ENCODE assay signal across 8 mouse cellular contexts in genomic region chr9:37147359-37147685, GRCm38 (mm10). TPM values are rescaled to one million over a fixed set of nuclear protein-coding genes. Genes with fewer than 3 reads are reported as not detected.
DNase-seq lines count a peak whose midpoint lies in the region; ATAC-seq and TF ChIP-seq lines count a peak whose summit lies in the region.

Gene Pknox2, minus strand, starts transcription at chr9:37147407.

- no peak for ATAC-seq in erythroblast, adult 5-6 weeks (replicated peaks; ENCODE audit: low FRiP score, poor library complexity, severe bottlenecking)
- peak; percentile 60 for ATAC-seq in limb, embryonic 11.5 days (ENCODE audit: insufficient number of reproducible peaks, low FRiP score, low TSS enrichment, low read depth)
- ATAC-seq in midbrain, embryonic 12.5 days (ENCODE audit: low FRiP score, low read depth) = peak; percentile 84
- ATAC-seq in stomach, postnatal 0 days (ENCODE audit: low FRiP score, low TSS enrichment) = peak; percentile 73; the same call in 1 of the 2 replicates

- 2% methylated on average over 12 of the region's 13 CpGs for WGBS in embryonic facial prominence, embryonic 10.5 days
- WGBS in limb, embryonic 11.5 days = 1% methylated on average over 7 of the region's 13 CpGs
- WGBS in midbrain, embryonic 12.5 days = under 1% methylated on average over 6 of the region's 13 CpGs
- WGBS in stomach, postnatal 0 days = 5% methylated on average over 9 of the region's 13 CpGs

- no peaks in the 10 kb centered on the region for H3K4me1 ChIP-seq in erythroblast, embryonic 14.5 days (ENCODE audit: control insufficient read depth)
- H3K4me1 ChIP-seq in embryonic facial prominence, embryonic 10.5 days = peaks cover 48% of the 10 kb centered on the region
- peaks cover 25% of the 10 kb centered on the region for H3K4me1 ChIP-seq in limb, embryonic 11.5 days (ENCODE audit: control insufficient read depth, insufficient read depth, low read length)
- peaks cover 32% of the 10 kb centered on the region for H3K4me1 ChIP-seq in midbrain, embryonic 12.5 days
- no peaks in the 10 kb centered on the region for H3K4me1 ChIP-seq in stomach, postnatal 0 days (replicated peaks; ENCODE audit: control insufficient read depth, insufficient read depth)

- no peaks in the 10 kb centered on the region for H3K36me3 ChIP-seq in erythroblast, embryonic 14.5 days (ENCODE audit: control insufficient read depth)
- no peaks in the 10 kb centered on the region for H3K36me3 ChIP-seq in embryonic facial prominence, embryonic 10.5 days (replicated peaks)
- no peaks in the 10 kb centered on the region for H3K36me3 ChIP-seq in limb, embryonic 11.5 days (ENCODE audit: control insufficient read depth, insufficient read depth, low read length)
- H3K36me3 ChIP-seq in midbrain, embryonic 12.5 days = no peaks in the 10 kb centered on the region
- H3K36me3 ChIP-seq in stomach, postnatal 0 days (ENCODE audit: control insufficient read depth, insufficient read depth, low read length) = no peaks in the 10 kb centered on the region

- H3K4me3 ChIP-seq in erythroblast, embryonic 14.5 days (replicated peaks) = peak within 1 kb of the TSS; percentile 40
- H3K4me3 ChIP-seq in embryonic facial prominence, embryonic 10.5 days = peak within 1 kb of the TSS; percentile 87
- H3K4me3 ChIP-seq in limb, embryonic 11.5 days (ENCODE audit: low read depth, low read length) = peak within 1 kb of the TSS; percentile 67
- peak within 1 kb of the TSS; percentile 89 for H3K4me3 ChIP-seq in midbrain, embryonic 12.5 days
- H3K4me3 ChIP-seq in stomach, postnatal 0 days (ENCODE audit: low read depth, low read length) = peak within 1 kb of the TSS; percentile 70

- H3K9ac ChIP-seq in limb, embryonic 11.5 days (ENCODE audit: low read length) = peak within 1 kb of the TSS; percentile 83
- H3K9ac ChIP-seq in midbrain, embryonic 12.5 days (replicated peaks) = peak within 1 kb of the TSS; percentile 99
- peak within 1 kb of the TSS; percentile 82 for H3K9ac ChIP-seq in stomach, postnatal 0 days (ENCODE audit: low read length)

- TF ChIP-seq EP300 in stomach, postnatal 0 days (optimal IDR thresholded peaks at IDR 0.05) = no peak

- no peak for DNase-seq in embryonic facial prominence, embryonic 10.5 days (ENCODE audit: low spot score)
- DNase-seq in heart, adult 18-20 months = peak; percentile 84 to 85
- peak; percentile 70 for DNase-seq in kidney, adult 11 months
- peak; percentile 88 for DNase-seq in limb, embryonic 11.5 days (ENCODE audit: low spot score)
- DNase-seq in stomach, postnatal 0 days (ENCODE audit: low spot score) = peak; percentile 81

- TF ChIP-seq CTCF in stomach, postnatal 0 days (IDR thresholded peaks at IDR 0.05; ENCODE audit: low read depth) = peak; percentile 79

- peak within 1 kb of the TSS; percentile 94 for H3K4me2 ChIP-seq in limb, embryonic 11.5 days (ENCODE audit: low read depth, severe bottlenecking)
- peak within 1 kb of the TSS; percentile 76 for H3K4me2 ChIP-seq in midbrain, embryonic 12.5 days (replicated peaks)
- H3K4me2 ChIP-seq in stomach, postnatal 0 days (replicated peaks; ENCODE audit: low read depth) = peak within 1 kb of the TSS; percentile 95

- peaks cover 64% of the 10 kb centered on the region for H3K27me3 ChIP-seq in erythroblast, embryonic 14.5 days (ENCODE audit: control insufficient read depth)
- 0 out of 2 replicates have a peak, but pooled peaks cover 8% of the 10 kb centered on the region for H3K27me3 ChIP-seq in embryonic facial prominence, embryonic 10.5 days (replicated peaks; ENCODE audit: low read depth, poor library complexity, severe bottlenecking)
- H3K27me3 ChIP-seq in limb, embryonic 11.5 days (ENCODE audit: control insufficient read depth, insufficient read depth, low read length) = peaks cover 25% of the 10 kb centered on the region
- no peaks in the 10 kb centered on the region for H3K27me3 ChIP-seq in midbrain, embryonic 12.5 days
- no peaks in the 10 kb centered on the region for H3K27me3 ChIP-seq in stomach, postnatal 0 days (ENCODE audit: control insufficient read depth, insufficient read depth, low read length)

- H3K9me3 ChIP-seq in erythroblast, embryonic 14.5 days (ENCODE audit: control insufficient read depth, low read length) = no peaks in the 10 kb centered on the region
- no peaks in the 10 kb centered on the region for H3K9me3 ChIP-seq in embryonic facial prominence, embryonic 10.5 days
- H3K9me3 ChIP-seq in limb, embryonic 11.5 days (ENCODE audit: control insufficient read depth, low read length) = no peaks in the 10 kb centered on the region
- no peaks in the 10 kb centered on the region for H3K9me3 ChIP-seq in midbrain, embryonic 12.5 days
- no peaks in the 10 kb centered on the region for H3K9me3 ChIP-seq in stomach, postnatal 0 days (ENCODE audit: control insufficient read depth, low read length)

- peak within 1 kb of the TSS; percentile 97 for H3K27ac ChIP-seq in embryonic facial prominence, embryonic 10.5 days (replicated peaks)
- peak within 1 kb of the TSS; percentile 89 for H3K27ac ChIP-seq in limb, embryonic 11.5 days (replicated peaks; ENCODE audit: low read depth, low read length)
- H3K27ac ChIP-seq in midbrain, embryonic 12.5 days (replicated peaks) = peak within 1 kb of the TSS; percentile 100
- H3K27ac ChIP-seq in stomach, postnatal 0 days (replicated peaks) = peak within 1 kb of the TSS; percentile 96

RNA-seq across cellular contexts. Expression of gene Pknox2, which starts in this region (rescaled TPM):
- polyA plus RNA-seq in erythroblast, embryonic 14.5 days (2012) = not detected in 2 replicates
- total RNA-seq in erythroblast, adult 5-6 weeks (2015; ENCODE audit: low replicate concordance) = 0.58 TPM in 1 of 2 replicates, not detected in the other
- 0.09 TPM in 1 of 2 replicates, not detected in the other for total RNA-seq in erythroblast, adult 5-6 weeks (2017; ENCODE audit: low replicate concordance)
- polyA plus RNA-seq in embryonic facial prominence, embryonic 10.5 days (2016; fragmentation: Nextera tagmentation; extraction: Ambion mirVana) = 32.7 and 33.0 TPM in 2 replicates
- 10 to 100 TPM in 1 of 2 experiments, 1 to 10 TPM in 1; 6.8 to 10.0 TPM for total RNA-seq in heart, adult 18-20 months (2021)
- 11.3 and 12.4 TPM in 2 replicates for polyA plus RNA-seq in limb, embryonic 11.5 days (2014; fragmentation: Nextera tagmentation; extraction: Ambion mirVana)
- 32.3 and 33.7 TPM in 2 replicates for polyA plus RNA-seq in midbrain, embryonic 12.5 days (2016; fragmentation: Nextera tagmentation; extraction: Ambion mirVana)
- polyA plus RNA-seq in stomach, postnatal 0 days (2015; fragmentation: Nextera tagmentation; extraction: Ambion mirVana) = 2.4 and 3.3 TPM in 2 replicates

Comparison
In these comparisons a context has a peak if more than half of its experiments do, and no peak if none do; other contexts are left out.
1. RNA of gene Pknox2 (total RNA-seq): 6.8 to 10.0 TPM in heart, adult 18-20 months; 0.09 to 0.58 TPM in erythroblast, adult 5-6 weeks; every median in the first group is over 4 times any median in the second.
2. Peak in every context shown above with its lines, with median percentiles within 50 percentile points of each other: H3K4me3 ChIP-seq, H3K27ac ChIP-seq, H3K4me2 ChIP-seq and H3K9ac ChIP-seq.